Mouse (Mus musculus) cerebellum, adult 2 months (tissue): ENCODE results near the gene Pitpna.

Source experiments
- CTCF ChIP-seq: fragments of 200-500 bp; IDR thresholded peaks from 2 replicates; pipeline ENCODE4 v1.5.1; 2011; ENCODE audit warnings: low read depth, mild to moderate bottlenecking, control low read depth, low read length, moderate library complexity, borderline replicate concordance; ENCODE audit not compliant: insufficient read depth
- POLR2A ChIP-seq: fragments of 200-500 bp; IDR thresholded peaks from 2 replicates; pipeline ENCODE4 v1.6.1; 2011; ENCODE audit warnings: low read length, control low read depth, borderline replicate concordance; ENCODE audit not compliant: insufficient read depth

DNA sequence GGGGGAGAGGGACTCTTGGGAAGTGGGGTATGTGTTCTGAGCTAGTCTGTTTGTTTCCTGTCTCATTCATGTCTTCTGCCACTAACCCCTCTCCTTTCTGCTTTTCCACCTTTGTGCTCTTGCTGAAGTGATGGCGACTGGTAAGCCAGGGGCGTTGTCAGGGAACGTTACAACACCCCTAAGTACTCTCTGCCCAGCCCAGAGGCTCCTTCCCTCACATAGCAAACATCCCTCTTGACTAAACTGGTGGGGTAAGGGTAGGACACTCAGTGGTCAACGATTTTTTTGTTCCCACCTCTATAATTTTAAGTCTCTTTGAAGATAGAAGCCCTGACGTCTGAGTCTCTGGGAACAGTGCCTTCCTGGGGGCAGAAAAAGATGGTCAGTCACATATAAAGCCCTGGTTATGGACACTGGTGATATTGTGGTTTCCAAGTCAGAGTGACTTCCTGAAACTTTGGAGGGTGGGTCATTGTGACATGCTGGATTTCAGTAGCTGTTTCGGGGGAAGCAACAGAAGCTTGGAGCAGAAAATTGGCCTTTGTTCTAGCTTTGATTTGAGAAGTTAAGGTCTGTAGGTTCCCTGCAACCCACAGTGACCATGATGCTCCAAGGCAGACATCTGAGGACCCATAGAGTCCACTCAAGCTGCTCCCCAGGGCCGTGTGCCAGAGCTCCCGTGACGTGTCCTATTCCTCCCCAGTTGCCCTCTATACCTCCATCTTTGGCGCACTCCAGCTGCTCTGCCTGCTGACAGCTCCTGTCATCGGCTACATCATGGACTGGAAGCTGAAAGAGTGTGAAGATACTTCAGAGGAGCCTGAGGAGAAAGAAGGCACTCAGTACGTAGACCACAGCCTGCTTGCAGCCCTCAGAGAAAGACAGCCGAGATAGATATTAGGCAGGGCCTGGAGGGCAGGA, 21.4 kb upstream of the Pitpna start:
- TF ChIP-seq CTCF (no peak), POLR2A (no peak)
